Mouse (Mus musculus): ENCODE measurements around the gene Enox1. TPM values are rescaled to one million over a fixed set of nuclear protein-coding genes. Genes with fewer than 3 reads are reported as not detected.

Enox1 gene
- polyA plus RNA-seq, 1 experiment from 2014 or later: 0.09 TPM

DNA sequence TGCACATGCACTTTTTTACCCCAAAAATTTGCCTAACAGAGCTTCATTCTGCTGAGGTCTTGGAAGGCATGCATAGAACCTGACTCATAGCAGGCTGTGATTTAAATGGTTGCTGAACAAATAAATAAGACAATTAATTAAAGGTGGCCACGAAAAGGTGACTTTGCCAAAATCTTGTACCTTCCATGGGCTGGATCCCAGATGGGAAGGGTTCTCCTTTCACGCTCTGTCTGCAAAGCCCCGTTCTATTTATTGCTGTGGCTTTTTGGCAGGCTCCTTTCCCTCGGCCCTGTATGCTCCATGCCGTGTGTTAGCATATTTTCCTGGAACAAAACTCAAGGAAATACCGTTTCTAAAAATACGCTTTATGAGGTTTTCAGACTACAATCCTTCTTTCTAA, 300.3 kb downstream of the Enox1 start:
- no peaks in the 10 kb centered on the region for H3K4me1 ChIP-seq (ENCODE audit: insufficient read depth)
- H3K9ac ChIP-seq (replicated peaks): no peak overlapping the region
- no peaks in the 10 kb centered on the region for H3K36me3 ChIP-seq (replicated peaks; ENCODE audit: insufficient read depth, low read length)
- no peaks in the 10 kb centered on the region for H3K27me3 ChIP-seq (ENCODE audit: insufficient read depth, low read length)
- no peak overlapping the region for H3K4me2 ChIP-seq (ENCODE audit: low read depth, low read length)
- WGBS (ENCODE audit: insufficient replicate concordance): 68% methylated on average over 7 of the region's 7 CpGs
- H3K27ac ChIP-seq (ENCODE audit: low read depth): no peak overlapping the region
- no peak overlapping the region for H3K4me3 ChIP-seq (ENCODE audit: low read depth, low read length)
- TF ChIP-seq EP300 (IDR thresholded peaks at IDR 0.05; ENCODE audit: low read depth): no peak
- no peak for TF ChIP-seq CTCF (IDR thresholded peaks at IDR 0.05; ENCODE audit: low read depth)
- no peak for DNase-seq
- no peak for ATAC-seq
- no peaks in the 10 kb centered on the region for H3K9me3 ChIP-seq (ENCODE audit: low read length)

DNA sequence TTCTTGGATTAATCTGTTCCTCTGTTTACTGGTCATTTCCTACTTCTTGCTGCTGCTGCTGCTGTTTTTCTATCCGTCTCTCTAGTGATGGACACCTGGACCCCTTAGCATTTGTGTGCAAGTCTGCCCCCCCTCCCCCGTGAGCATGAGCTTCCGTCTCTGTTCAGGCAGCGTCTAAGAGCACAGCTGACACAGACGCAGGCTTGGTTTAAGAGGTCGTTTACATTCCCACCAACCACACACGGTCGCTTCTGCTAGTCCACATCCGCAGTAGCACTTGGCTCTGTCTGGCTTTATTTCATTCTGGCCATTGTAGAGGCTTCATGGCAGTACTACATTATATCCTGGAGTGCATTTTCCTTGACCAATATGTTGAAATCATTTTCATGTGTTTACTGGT, 301.7 kb downstream of the Enox1 start:
- Histone ChIP-seq H3K4me3 (ENCODE audit: low read depth, low read length) (no peak overlapping the region), H3K4me2 (ENCODE audit: low read depth, low read length) (no peak overlapping the region), H3K27me3 (ENCODE audit: insufficient read depth, low read length) (no peaks in the 10 kb centered on the region), H3K4me1 (ENCODE audit: insufficient read depth) (no peaks in the 10 kb centered on the region), H3K36me3 (replicated peaks; ENCODE audit: insufficient read depth, low read length) (no peaks in the 10 kb centered on the region), H3K9ac (replicated peaks) (no peak overlapping the region), H3K27ac (ENCODE audit: low read depth) (no peak overlapping the region), H3K9me3 (ENCODE audit: low read length) (no peaks in the 10 kb centered on the region)
- ATAC-seq (no peak), DNase-seq (no peak)
- 27% methylated on average over 9 of the region's 9 CpGs for WGBS (ENCODE audit: insufficient replicate concordance)
- TF ChIP-seq EP300 (IDR thresholded peaks at IDR 0.05; ENCODE audit: low read depth) (no peak), CTCF (IDR thresholded peaks at IDR 0.05; ENCODE audit: low read depth) (no peak)

GRCm38 (mm10) chr14:77463919-77464318, 307.4 kb downstream of the Enox1 start:
- DNase-seq (no peak), ATAC-seq (no peak)
- Histone ChIP-seq H3K27me3 (ENCODE audit: insufficient read depth, low read length) (no peaks in the 10 kb centered on the region), H3K27ac (ENCODE audit: low read depth) (no peak overlapping the region), H3K4me3 (ENCODE audit: low read depth, low read length) (no peak overlapping the region), H3K4me2 (ENCODE audit: low read depth, low read length) (no peak overlapping the region), H3K9ac (replicated peaks) (no peak overlapping the region), H3K36me3 (replicated peaks; ENCODE audit: insufficient read depth, low read length) (no peaks in the 10 kb centered on the region), H3K4me1 (ENCODE audit: insufficient read depth) (no peaks in the 10 kb centered on the region), H3K9me3 (ENCODE audit: low read length) (no peaks in the 10 kb centered on the region)
- 61% methylated on average over 4 of the region's 4 CpGs for WGBS (ENCODE audit: insufficient replicate concordance)
- TF ChIP-seq CTCF (IDR thresholded peaks at IDR 0.05; ENCODE audit: low read depth) (no peak), EP300 (IDR thresholded peaks at IDR 0.05; ENCODE audit: low read depth) (no peak)

GRCm38 (mm10) chr14:77464782-77465181, 308.2 kb downstream of the Enox1 start:
- peak; percentile 19 for DNase-seq
- Histone ChIP-seq H3K9ac (replicated peaks) (no peak overlapping the region), H3K4me2 (ENCODE audit: low read depth, low read length) (no peak overlapping the region), H3K27ac (ENCODE audit: low read depth) (no peak overlapping the region), H3K36me3 (replicated peaks; ENCODE audit: insufficient read depth, low read length) (no peaks in the 10 kb centered on the region), H3K9me3 (ENCODE audit: low read length) (no peaks in the 10 kb centered on the region), H3K27me3 (ENCODE audit: insufficient read depth, low read length) (no peaks in the 10 kb centered on the region), H3K4me1 (ENCODE audit: insufficient read depth) (no peaks in the 10 kb centered on the region), H3K4me3 (ENCODE audit: low read depth, low read length) (no peak overlapping the region)
- TF ChIP-seq CTCF (IDR thresholded peaks at IDR 0.05; ENCODE audit: low read depth) (no peak), EP300 (IDR thresholded peaks at IDR 0.05; ENCODE audit: low read depth) (no peak)
- peak; percentile 100 for ATAC-seq
- WGBS (ENCODE audit: insufficient replicate concordance): 68% methylated on average over 4 of the region's 4 CpGs

- DNase-seq (no peak), ATAC-seq (no peak)
- H3K27ac ChIP-seq (ENCODE audit: low read depth): no peak overlapping the region
- H3K9me3 ChIP-seq (ENCODE audit: low read length): no peaks in the 10 kb centered on the region
- no peak overlapping the region for H3K9ac ChIP-seq (replicated peaks)
- H3K4me2 ChIP-seq (ENCODE audit: low read depth, low read length): no peak overlapping the region
- no peak overlapping the region for H3K4me3 ChIP-seq (ENCODE audit: low read depth, low read length)
- WGBS (ENCODE audit: insufficient replicate concordance): 83% methylated on average over 3 of the region's 3 CpGs
- no peaks in the 10 kb centered on the region for H3K4me1 ChIP-seq (ENCODE audit: insufficient read depth)
- no peaks in the 10 kb centered on the region for H3K27me3 ChIP-seq (ENCODE audit: insufficient read depth, low read length)
- no peaks in the 10 kb centered on the region for H3K36me3 ChIP-seq (replicated peaks; ENCODE audit: insufficient read depth, low read length)
- no peak for TF ChIP-seq CTCF (IDR thresholded peaks at IDR 0.05; ENCODE audit: low read depth)
- no peak for TF ChIP-seq EP300 (IDR thresholded peaks at IDR 0.05; ENCODE audit: low read depth)
Measured at GRCm38 (mm10) chr14:77470577-77470976, 314.0 kb downstream of the Enox1 start.

DNA sequence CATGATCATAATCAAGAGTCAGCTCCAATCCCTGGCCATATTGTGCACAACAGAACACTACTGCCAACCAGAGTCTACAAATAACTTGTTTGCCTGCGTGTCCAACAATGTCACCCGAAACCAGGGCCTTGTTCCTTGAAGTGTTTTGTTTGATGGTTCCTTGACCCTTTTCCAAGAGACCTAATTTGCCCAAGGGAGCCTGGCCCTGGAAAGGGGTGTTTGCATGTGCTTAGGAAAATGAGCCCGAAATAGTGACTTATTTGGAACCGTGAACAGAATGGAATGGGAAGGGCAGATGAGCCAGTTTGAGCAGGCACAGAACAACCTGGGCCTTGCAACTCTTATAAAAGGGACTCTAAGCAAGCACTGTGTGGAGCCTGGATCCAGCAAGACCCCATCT, 316.9 kb downstream of the Enox1 start:
- no peak overlapping the region for H3K9ac ChIP-seq (replicated peaks)
- WGBS (ENCODE audit: insufficient replicate concordance): 81% methylated on average over 4 of the region's 4 CpGs
- no peaks in the 10 kb centered on the region for H3K9me3 ChIP-seq (ENCODE audit: low read length)
- DNase-seq: no peak
- H3K27me3 ChIP-seq (ENCODE audit: insufficient read depth, low read length): no peaks in the 10 kb centered on the region
- H3K4me3 ChIP-seq (ENCODE audit: low read depth, low read length): no peak overlapping the region
- H3K4me1 ChIP-seq (ENCODE audit: insufficient read depth): no peaks in the 10 kb centered on the region
- no peak for TF ChIP-seq EP300 (IDR thresholded peaks at IDR 0.05; ENCODE audit: low read depth)
- no peak for TF ChIP-seq CTCF (IDR thresholded peaks at IDR 0.05; ENCODE audit: low read depth)
- H3K4me2 ChIP-seq (ENCODE audit: low read depth, low read length): no peak overlapping the region
- no peaks in the 10 kb centered on the region for H3K36me3 ChIP-seq (replicated peaks; ENCODE audit: insufficient read depth, low read length)
- H3K27ac ChIP-seq (ENCODE audit: low read depth): no peak overlapping the region
- ATAC-seq: no peak

- TF ChIP-seq EP300 (IDR thresholded peaks at IDR 0.05; ENCODE audit: low read depth): no peak
- no peak for TF ChIP-seq CTCF (IDR thresholded peaks at IDR 0.05; ENCODE audit: low read depth)
- Histone ChIP-seq H3K4me2 (ENCODE audit: low read depth, low read length) (no peak overlapping the region), H3K4me3 (ENCODE audit: low read depth, low read length) (no peak overlapping the region), H3K9me3 (ENCODE audit: low read length) (no peaks in the 10 kb centered on the region), H3K27me3 (ENCODE audit: insufficient read depth, low read length) (no peaks in the 10 kb centered on the region), H3K9ac (replicated peaks) (no peak overlapping the region), H3K36me3 (replicated peaks; ENCODE audit: insufficient read depth, low read length) (no peaks in the 10 kb centered on the region), H3K27ac (ENCODE audit: low read depth) (no peak overlapping the region), H3K4me1 (ENCODE audit: insufficient read depth) (no peaks in the 10 kb centered on the region)
- ATAC-seq (no peak), DNase-seq (no peak)
- WGBS (ENCODE audit: insufficient replicate concordance): 51% methylated on average over 5 of the region's 5 CpGs
Measured at GRCm38 (mm10) chr14:77474026-77474425, 317.5 kb downstream of the Enox1 start.
